Mouse (Mus musculus) urinary bladder, postnatal 25 days (tissue): ENCODE results near the gene Lypd6b.

Experiments used
- DNase-seq: peaks from one replicate; pipeline ENCODE4 v3.0.0; 2022; ENCODE audit warnings: low spot score

Lypd6b gene

DNA sequence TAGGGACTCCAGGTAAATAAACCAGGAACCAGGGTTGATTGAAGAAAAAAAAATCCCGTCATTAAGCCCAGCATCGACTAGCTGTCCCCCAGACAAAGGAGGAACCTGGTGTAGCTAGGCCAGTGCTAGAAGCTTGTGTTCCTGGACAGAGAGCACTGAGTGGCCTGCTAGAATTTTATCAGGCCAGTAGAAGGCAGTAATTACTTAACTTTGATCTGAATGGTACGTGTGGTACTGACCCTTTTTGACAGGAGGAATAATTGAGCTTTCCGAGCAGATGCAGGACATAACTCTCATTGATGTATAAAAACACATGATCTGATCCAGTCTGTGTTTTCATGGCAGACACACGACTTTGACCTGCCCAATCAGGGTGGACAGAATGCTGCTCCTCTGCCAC lies 154.6 kb downstream of the Lypd6b start:
- no peak for DNase-seq

DNA sequence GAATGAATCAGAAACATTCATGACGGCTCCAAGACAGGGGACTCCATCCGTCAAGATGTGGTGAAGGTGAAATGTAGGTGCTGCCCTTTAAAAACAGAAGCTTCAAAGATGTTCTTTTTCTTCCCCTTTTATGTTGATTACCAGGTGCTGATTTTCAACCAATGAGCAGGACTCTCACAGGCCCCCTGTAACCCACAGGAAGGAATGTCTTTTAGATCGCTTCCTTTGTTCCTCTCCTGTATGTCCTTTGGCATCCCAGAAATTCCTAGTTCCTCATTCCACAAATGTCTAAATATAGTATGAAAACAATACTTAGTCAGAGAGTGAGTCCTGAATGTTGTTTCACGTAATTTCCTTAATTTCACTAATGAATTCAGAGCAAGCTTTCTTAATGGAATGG lies 164.2 kb downstream of the Lypd6b start:
- no peak for DNase-seq

DNA sequence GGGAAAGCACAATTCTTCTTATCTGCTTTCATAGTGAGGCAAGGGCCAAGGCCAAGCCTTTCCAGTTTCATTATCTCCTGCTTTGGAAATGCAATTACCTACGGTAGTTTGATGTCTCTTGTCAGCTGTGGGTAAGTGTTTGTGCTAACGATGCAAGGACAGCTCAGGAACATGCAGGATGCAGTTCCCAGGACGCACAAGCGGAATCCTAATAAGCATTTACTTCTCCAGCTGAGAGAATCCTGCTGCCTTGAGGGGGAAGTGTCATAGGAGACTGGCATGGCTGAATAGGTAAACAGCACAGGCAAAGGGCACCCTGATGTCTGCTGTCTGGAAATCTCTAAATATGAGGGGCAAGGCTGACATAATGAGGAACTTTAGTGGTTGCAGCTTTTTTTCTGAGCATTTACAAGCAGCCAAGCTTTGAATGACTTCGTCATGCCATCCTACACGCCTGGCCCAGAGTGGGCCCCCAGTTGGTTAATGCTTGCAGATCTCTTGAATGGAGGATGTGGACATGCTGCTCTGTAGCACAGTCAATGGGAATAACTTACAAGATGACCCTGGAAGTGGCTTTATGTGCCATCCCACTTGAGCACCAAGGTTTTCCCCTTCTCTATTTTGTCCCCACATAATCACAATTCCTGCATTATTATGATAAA lies 165.3 kb downstream of the Lypd6b start:
- no peak for DNase-seq

DNA sequence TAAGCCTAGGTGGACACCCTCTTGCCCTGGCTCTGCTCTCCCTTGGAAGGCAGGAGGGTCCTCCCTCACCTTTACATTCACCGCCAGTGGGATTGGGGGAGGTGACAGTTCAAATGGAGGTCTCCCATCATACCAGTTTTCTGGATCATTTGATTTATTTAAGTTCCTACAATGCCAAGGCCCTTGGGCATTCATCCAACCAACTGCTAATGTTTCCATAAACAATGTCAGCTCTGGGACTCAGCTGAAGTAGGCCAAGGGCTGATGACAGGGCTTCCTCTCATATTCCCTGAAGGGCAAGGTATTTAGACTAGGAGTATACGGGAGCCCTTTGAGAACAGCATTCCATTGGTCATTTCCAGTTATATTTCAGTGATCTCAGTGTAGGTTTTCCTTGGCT lies 170.0 kb downstream of the Lypd6b start:
- no peak for DNase-seq

DNA sequence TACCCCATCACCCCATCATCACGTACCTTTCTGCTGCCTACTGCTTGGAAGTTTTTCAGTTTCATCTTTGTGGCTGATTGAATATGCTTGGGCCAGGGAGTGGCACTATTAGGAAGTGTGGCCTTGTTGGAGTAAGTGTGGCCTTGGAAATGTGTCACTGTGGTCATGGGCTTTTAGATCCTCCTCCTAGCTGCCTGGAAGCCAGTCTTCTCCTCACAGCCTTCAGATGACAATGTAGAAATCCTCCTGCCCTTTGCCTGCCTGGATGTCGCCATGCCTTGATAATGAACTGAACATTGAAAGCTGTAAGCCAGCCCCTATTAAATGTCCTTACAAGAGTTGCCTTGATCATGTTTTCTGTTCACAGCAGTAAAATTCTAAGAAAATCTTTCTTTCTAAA lies 174.5 kb downstream of the Lypd6b start:
- DNase-seq: no peak

DNA sequence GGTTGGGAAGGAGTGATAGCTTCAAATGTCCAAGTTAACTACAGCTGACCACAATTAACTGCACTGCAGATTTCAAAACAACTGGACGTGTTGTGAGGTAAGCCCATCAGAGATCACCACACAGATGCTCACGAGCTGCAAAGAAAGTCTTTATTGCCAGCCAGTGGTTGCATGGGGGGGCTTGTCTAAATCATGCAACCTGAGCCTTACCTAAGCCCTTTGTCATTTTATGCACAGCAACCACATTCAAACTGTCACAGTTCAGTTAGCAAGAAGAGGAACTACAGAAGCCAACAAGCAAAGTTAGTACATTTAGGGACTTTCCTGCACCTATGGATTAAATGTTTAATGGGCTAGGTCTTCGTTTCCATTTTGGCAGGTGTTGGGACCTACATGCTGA lies 177.4 kb downstream of the Lypd6b start:
- DNase-seq: no peak

DNA sequence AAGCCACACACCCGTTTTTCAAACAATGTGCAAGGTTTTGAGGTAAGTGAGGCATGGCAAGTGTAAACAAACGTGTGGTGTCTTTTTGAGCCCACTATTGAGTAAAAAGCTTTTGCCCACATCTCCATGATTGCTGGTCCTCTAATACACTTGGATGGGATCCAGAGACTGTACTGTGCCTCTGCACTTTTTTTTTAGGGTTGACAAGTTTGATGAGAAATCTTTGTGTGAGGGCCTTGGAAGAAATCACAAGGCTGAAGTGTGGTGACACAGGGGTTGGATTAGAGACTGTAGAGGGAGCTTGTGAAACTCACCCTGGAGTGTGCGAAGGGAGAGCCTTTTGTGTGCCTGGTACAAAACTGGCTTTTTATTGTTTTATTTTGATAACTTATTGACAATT lies 180.3 kb downstream of the Lypd6b start:
- no peak for DNase-seq

DNA sequence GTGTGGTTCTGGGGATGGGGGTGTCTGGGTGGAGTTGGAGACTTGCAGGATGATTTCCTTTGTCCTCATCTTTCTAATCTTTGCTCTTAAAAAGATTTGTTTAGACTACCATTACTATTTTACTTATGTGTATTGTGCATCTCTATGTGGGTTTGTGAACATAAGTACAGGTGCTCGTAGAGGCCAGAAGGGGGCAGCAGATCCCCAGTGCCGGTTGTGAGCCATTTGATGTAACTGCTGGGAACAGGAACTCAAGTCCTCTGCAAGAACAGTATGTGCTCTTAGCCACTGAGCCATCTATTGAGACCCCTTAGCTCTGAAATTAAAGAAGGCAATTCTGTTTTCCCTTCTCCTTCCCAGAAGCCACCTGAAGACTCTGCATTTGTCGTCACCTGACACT lies 183.5 kb downstream of the Lypd6b start:
- no peak for DNase-seq

DNA sequence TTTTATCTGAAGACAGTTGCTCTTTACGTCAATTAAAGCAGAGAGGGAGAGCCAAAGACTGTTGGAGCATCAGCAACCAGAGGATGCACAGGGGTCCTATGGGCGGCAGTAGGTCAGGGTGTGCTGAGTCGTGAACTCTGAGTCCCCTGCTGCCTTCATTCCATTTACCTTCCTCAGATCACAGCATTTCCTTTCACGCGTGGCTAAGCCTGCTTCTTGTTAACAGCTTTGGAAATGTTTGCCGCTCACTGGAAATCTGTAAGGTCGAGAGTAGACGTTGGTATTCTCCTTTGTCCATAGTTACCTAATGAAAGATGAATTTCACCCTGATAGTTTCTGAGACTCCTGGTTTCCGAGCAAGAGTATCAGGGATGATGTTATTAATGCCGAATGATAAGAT lies 191.1 kb downstream of the Lypd6b start:
- DNase-seq: no peak

DNA sequence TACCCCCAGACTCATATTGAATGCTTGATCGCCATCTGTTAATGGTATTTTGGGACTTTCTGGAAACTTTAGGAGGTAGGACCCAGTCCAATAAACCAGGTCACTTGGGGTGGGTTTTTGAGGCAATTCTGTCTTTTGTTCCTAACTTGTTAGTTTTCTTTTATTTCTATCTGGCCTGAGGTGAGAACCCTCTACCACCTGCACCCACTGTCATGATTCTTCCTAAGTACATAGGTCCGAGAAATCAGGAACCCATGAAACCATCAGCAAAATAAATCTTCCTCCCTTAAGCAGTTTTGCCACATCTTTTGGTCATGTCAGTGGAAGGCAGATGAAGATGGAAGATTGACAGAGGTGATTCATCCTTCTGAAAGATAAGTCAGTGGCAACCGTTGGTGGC lies 192.5 kb downstream of the Lypd6b start:
- DNase-seq: no peak

DNA sequence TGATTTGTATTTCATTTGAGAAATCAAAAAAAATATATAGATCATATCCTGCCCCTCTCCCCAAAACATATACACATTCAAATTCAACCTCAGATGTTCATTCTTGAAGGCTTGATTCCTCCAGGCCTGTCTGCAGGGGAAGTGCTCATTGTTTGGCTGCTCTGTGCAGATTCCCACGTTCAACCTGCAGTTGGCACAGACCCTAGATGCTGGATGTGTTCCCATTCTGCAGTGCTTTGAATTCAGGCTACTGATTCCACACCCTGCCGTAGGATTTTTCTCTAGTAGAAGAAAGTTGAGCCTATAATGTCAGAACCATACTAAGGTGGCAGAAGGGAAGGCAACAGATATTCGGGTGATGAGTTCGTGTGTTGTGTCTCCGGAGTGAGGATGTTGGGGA lies 195.5 kb downstream of the Lypd6b start:
- no peak for DNase-seq

DNA sequence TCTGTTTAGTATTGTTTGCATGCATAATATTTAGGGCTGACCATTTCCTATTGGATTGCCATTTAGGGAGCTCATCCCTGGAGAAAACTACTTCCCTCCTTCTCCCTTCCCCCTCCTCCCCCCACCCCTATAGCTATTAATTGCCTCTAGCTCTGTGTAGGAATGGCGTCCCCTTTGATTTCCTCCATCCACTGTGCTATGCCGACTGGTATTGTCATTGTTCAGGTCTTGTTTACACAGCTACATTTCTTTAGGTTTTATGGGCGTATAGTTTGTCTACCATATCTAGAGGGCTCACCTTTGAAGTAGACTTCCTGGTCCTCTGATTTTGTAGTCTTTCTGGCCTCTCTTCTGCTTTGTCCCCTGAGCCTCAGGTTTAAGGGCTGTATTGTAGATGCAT lies 197.3 kb downstream of the Lypd6b start:
- DNase-seq: no peak

DNA sequence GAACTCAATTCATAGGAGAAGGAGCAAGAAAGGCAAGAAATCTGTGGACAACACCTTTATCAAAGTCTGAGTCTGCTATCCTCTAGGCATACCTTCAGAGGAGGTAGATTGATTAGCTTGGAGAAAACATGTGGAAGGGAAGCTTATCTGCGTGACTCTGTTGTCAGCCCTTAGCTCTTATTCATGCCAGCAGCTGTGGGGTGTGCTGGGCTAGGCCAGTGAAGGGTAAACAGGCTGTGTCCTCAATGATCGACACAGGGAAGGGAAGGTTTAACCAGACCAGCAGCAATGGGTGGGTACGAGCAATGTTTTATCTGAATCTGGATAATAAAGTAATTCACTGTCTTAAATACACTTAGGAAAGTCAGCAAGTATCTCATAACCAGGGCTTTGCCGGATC lies 208.4 kb downstream of the Lypd6b start:
- no peak for DNase-seq

DNA sequence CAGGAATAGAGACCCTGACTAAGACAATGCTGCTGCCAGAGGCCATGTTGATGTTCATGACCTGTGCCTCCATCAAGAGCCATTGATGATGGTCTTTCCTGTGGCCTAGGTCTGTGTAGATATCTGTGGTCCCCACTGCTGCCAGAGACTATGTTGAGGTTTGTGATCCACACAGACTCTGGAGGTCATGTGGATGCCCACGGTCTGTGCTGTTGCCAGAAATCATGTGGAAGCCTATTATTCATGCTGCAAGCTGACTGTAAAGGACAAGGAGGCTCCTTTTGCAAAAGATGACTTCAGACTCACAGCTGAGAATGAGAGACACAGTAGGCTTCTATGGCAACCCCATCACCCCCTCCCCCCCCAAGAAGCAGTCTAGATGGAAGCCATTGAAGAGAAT lies 209.7 kb downstream of the Lypd6b start:
- no peak for DNase-seq
